Mouse (Mus musculus) left cerebral cortex, postnatal 4 days (tissue): ENCODE data around the gene Zfp428. TPM values are rescaled to one million over a fixed set of nuclear protein-coding genes. Genes with fewer than 3 reads are reported as not detected.

ENCODE experiments used
- DNase-seq: peaks from one replicate; pipeline ENCODE4 v3.0.0-alpha.2; 2022
- intact Hi-C: fragments of 180-260 bp; cut with DNase I; formaldehyde crosslinking; loops from one replicate; pipeline ENCODE4 v1.15.1; 2025
- total RNA-seq, 2 experiments: library from RNA; stranded (reverse); gene quantifications; 2 replicates each; pipeline ENCODE4 v1.2.3; 2021

Zfp428 gene
- total RNA-seq, 2 experiments from 2014 or later, result 105 to 108 TPM

DNA sequence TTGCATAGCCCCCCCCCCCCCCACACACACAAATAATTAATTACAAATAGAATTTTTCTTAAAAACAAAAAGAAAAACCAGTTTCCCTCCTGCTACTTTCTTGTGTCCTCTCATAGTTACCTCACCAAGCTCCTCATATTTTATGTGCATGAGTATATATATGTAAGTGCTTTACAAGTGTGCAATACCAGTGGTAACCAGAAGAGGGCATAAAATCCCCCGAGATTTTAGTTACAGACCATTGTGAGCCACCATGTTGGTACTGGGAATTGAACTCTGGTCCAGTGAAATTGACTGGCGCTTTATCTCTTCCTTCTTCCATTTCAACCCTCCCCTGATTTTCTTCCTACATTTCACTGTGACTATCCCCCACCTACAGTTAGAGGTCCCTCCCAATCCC lies 37.7 kb downstream of the Zfp428 start:
- intact Hi-C loops, result no loop called here
- DNase-seq, result no peak

DNA sequence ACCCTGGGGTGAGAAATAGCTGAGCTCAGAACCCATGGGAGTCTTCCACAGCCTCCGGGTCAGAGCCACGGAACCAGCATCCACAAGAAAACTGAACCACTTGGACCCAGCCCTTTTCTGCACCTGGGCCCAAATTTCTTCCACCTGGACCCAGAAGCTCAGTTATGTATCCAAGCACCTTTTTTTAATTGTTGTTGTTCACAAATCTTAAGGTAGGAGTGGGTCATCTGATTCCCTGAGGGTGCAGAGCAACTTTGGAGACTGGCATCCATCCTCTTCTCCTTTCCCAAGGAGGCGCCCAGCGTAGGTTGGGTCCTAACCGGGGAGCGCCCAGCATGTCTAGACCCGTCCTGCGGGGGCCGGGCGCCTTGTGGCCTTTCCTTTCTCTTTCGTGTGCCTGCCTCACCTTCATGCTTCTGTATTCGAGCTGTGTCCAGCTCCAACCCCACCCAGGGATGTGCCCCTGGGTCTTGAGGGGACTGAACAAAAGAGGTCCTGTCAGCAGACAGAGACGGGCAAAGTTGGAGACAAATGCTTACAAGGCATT lies 39.3 kb downstream of the Zfp428 start, which contains the start of the genes Pinlyp and Xrcc1:
Gene Pinlyp, minus strand, starts transcription at position 51 of the 547 bp plus-strand sequence.
Gene Xrcc1, plus strand, starts transcription at position 222 of the 547 bp plus-strand sequence.
- DNase-seq, result no peak
- intact Hi-C loops, result no loop called here

DNA sequence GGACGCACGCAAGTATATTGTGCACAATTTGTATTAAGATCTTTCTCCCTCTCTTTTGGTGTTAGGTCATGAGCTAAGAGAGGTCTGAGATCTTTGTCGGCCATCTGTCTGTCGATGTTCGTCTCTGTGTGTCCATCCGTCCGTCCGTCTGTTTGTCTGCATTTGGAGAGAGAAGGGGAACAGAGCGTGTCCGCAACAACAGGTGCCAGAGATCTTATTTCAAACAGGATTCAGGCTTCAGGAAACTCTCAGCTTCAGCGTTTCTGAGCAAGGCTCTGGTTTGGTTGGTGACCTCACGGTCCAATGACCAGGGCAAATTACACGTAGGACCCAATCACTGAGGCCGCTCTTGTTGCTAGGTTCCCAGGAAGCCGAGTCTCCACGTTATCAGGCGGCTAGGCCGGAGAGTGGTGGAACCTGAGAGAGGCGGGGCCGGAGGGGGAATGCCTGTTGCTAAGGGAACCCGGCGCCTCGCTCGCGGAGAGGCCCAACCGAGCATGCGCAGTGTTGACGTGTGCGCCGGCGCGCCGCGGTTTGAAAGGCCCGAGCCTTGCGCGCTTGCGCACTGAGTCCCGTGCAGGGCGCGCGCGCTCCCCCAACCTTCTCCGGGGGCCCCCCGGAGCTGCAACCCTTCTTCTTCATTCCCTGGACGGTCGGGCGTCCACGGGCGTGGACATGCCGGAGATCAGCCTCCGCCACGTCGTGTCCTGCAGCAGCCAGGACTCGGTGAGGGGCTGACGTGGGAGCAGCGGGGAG lies 40.0 kb downstream of the Zfp428 start:
- intact Hi-C loops, result no loop called here

DNA sequence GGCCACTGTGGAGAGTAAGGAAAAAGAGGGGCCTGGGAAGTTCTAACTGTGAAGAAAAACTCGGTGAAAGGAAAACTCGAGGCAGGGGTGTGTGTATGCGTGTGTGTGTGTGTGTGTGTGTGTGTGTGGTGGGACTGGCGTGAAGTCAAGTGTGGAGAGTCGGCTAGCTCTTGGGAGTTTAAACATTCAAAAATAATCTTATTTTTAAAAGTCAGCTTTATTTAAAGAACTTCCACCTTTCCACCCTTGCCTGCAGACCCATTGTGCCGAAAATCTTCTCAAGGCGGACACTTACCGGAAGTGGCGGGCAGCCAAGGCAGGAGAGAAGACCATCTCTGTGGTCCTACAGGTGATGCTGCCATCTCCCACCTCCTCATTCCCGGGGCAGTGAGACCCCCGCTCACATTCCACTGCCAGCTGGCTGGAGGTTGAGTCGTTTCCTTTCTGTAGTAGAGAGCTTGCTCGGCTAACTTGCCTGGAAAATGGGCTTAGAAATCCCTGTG lies 40.8 kb downstream of the Zfp428 start:
- intact Hi-C loops, result no loop called here

More for the DNA sequence above, 40.0 kb downstream of the Zfp428 start:
- DNase-seq, result peak; percentile 100

DNA sequence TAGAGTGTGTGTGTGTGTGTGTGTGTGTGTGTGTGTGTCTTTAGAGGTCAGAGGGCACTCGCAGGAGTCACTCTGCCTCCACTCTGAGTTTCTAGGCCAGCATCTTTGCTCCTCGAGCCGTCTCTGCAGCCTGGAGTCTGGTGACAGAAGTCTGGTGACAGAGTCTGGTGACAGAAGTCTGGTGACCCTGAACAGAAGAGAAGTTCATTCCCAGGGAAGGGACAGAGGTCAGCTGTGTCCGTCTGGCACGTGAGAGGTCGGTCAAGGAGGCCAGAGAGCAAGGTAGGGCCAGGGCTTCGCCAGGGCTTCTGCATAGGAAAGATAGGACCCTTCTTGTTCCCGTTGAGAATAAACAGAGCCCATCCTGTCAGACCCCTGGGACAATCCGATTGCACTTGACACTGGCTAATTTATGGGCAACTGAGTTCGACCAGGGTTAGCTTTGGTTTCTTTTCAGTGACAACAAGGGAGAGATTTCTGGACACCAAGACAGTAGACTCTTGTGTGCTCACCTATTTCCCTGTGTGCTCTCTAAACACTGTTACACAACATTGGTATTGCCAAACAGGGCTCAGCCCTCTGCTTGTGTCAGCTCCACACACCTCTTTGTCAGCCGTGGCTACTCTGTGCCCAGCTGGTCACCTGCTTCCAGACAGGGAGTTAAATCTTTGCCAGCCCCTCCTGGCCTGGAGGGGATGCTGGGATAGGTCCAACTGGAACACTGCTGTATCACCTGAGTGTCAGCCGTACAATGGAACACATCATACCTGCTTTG lies 45.4 kb downstream of the Zfp428 start:
- intact Hi-C loops, result no loop called here
- no peak for DNase-seq

More for the DNA sequence above, 40.8 kb downstream of the Zfp428 start:
- no peak for DNase-seq

DNA sequence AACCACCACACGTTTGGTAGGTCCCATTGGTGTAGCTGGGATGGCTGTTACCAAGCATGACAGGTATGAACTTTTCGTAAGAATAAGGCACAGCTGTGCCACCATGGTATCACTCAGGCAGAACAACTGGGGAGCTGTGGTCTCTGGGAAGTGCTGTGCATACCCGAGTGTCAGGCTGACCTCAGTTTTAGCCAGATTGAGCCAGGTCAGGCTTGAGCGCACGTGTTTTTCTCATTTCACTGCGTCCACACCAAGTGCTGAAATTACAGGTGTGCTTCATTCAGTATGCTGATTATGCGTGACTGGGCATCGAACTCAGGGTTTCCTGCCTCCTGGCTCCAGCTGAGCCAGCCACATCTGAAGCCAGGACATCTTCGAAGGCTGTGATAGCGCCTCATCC lies 49.0 kb downstream of the Zfp428 start:
- intact Hi-C loops, result no loop called here
- DNase-seq, result no peak

DNA sequence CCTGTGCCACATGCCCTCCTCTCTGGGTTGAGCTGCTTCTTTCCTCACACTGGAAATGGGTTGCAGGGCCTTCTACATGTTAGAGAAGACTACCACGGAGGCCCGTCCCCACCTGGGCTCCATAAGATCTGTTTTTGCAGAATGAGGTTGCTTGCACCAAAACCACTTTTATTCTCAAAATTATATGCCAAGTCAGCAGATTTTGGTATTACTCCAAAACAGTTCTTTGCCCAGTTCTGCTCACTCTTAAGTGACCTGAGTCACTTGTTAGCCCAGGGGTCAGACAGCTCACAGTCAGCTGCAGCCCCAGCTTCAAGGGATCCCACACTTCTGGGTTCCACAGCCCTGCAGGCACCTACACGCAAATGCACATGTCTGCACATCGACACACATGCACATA lies 54.6 kb downstream of the Zfp428 start:
- intact Hi-C loops, result no loop called here
- DNase-seq, result no peak

DNA sequence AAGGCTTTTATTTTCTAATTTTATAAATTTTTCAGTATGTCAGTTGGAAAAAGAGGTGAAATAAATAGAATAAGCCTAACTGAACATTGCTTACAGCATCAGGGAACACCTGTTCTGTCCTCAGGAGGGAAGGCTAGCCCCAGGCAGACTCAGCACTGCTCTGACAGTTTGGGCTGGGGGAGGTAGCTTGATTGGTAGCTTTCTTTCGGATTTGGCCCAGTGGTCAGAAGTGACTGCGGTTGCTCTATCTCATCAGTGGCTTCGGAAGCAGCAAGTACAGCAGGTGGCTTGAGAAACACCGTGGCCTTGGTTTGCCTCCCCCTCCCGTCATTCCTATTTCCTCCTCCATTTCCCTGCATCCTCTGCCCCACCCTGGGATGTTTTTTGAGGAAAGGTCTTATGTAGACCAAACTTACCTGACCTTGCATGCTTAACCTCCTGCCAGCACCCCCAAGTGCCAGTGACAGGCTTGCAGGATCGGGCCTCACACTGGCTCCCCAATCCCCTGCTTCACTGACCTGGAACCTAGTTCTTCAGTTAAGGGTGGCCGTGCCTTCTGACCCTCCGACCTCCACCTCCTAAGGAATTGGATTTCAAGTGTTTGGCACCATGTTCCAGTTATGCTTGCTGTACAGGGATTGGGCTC lies 56.5 kb downstream of the Zfp428 start:
- intact Hi-C loops, result no loop called here
- no peak for DNase-seq

DNA sequence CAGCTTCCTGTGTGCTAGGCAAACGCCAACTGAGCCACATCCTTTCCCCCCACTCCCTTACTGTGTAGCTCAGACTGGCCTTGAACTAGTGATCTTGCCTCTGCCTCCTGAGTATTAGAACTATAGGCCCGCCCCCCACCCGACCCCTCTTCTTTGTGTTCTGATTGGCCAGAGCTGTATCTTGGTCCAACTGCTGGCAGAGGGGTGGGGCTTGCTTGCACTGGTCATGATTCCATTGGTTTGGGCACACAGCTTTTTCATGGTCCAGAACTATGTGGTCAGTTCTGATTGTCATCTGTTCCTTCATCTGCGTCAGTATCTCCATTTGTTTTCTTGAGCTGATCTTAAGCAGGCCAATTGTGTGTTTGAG lies 57.0 kb downstream of the Zfp428 start:
- intact Hi-C loops, result no loop called here
- DNase-seq, result no peak

DNA sequence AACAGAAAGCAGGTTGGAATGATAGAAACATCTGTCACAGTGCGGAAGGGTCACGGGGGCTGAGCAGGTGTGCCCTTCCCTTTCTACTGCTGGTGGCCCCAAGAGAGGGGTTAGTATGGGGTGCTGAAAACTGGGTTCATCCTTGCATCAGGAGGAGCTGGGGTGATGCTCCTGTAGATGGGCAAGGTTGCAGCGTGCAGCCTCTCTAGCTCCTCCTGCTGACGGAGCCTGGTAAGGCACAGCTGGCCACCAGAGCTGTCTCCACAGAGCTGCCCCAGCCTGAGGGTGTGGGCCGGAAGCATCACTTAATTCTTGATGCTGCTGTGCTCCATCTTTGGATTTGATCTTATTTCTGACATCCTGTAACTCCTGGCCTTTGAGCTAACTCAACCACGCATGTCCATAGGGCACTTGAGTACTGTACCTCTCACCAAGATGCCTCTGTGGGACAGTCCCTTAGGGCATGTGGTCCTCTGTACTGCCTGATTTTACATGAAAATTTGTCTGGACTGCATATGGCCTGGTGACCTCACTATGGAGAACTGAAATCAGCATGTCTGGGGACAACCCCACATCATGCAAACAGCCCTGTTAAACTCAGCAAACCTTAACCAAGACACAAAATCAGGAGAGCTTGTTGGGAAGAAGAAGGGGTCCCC lies 57.9 kb downstream of the Zfp428 start:
- intact Hi-C loops, result no loop called here
- peak; percentile 72 for DNase-seq

Other genes starting within 250 kb of the Zfp428 start
- gene Zfp93, start 236.6 kb upstream of the Zfp428 start, total RNA-seq, result 1 to 10 TPM; 8.3 TPM
- gene Zfp61, start 205.8 kb upstream of the Zfp428 start, total RNA-seq, result 10 to 100 TPM; 26.4 to 28.8 TPM
- gene Zfp94, start 190.3 kb upstream of the Zfp428 start, total RNA-seq, result 10 to 100 TPM; 12.3 to 13.4 TPM
- under 1 TPM in 1 of 2 experiments, not detected in 1; 0.46 TPM for gene Tescl, start 173.1 kb upstream of the Zfp428 start, total RNA-seq
- not detected for gene Lypd5, start 157.8 kb upstream of the Zfp428 start, total RNA-seq
- under 1 TPM; 0.34 to 0.48 TPM for gene Kcnn4, start 136.7 kb upstream of the Zfp428 start, total RNA-seq
- 10 to 100 TPM; 42.0 to 43.2 TPM for gene Smg9, start 107.4 kb upstream of the Zfp428 start, total RNA-seq
- gene Irgc1, start 54.7 kb upstream of the Zfp428 start, total RNA-seq, result not detected
- 1 to 10 TPM; 1.0 to 1.2 TPM for gene Plaur, start 44.5 kb upstream of the Zfp428 start, total RNA-seq
- 100 to 1,000 TPM; 332 to 353 TPM for gene Cadm4, start 25.0 kb upstream of the Zfp428 start, total RNA-seq
- gene AC161166.1, start 5.4 kb downstream of the Zfp428 start, total RNA-seq, result not detected
- 100 to 1,000 TPM; 118 to 120 TPM for gene Irgq, start 23.7 kb downstream of the Zfp428 start, total RNA-seq
- under 1 TPM in 1 of 2 experiments, not detected in 1; 0.48 TPM for gene Pinlyp, start 39.1 kb downstream of the Zfp428 start, total RNA-seq
- gene Xrcc1, start 39.3 kb downstream of the Zfp428 start, total RNA-seq, result 10 to 100 TPM; 48.8 to 49.3 TPM
- gene Ethe1, start 80.5 kb downstream of the Zfp428 start, total RNA-seq, result 10 to 100 TPM; 16.1 to 17.5 TPM
- gene Zfp575, start 80.6 kb downstream of the Zfp428 start, total RNA-seq, result 10 to 100 TPM; 11.7 to 13.0 TPM
- gene Phldb3, start 103.8 kb downstream of the Zfp428 start, total RNA-seq, result under 1 TPM; 0.48 to 0.72 TPM
- gene Lypd3, start 129.5 kb downstream of the Zfp428 start, total RNA-seq, result under 1 TPM; 0.68 to 0.77 TPM
- gene Tex101, start 169.7 kb downstream of the Zfp428 start, total RNA-seq, result not detected
- not detected for gene BC049730, start 202.2 kb downstream of the Zfp428 start, total RNA-seq
- gene Gm4763, start 219.9 kb downstream of the Zfp428 start, total RNA-seq, result not detected